Mouse (Mus musculus) heart, adult 18-20 months (tissue): ENCODE data around the gene Gm37240. TPM values are rescaled to one million over a fixed set of nuclear protein-coding genes. Genes with fewer than 3 reads are reported as not detected.

Source experiments
- DNase-seq, 2 experiments: peaks; one replicate each; pipeline ENCODE4 v3.0.0; 2021 to 2022; ENCODE audit warnings: mixed read lengths in 1 of 2
- total RNA-seq, 2 experiments: library from RNA; stranded (reverse); gene quantifications; 2 replicates each; pipeline ENCODE4 v1.2.3; 2021

Gene Gm37240
- total RNA-seq, 2 experiments from 2014 or later = 30.0 to 39.3 TPM

- no peak for DNase-seq
Measured at GRCm38 (mm10) chr3:84949387-84949786, 937.9 kb downstream of the Gm37240 start.

GRCm38 (mm10) chr3:84946381-84946780 lies 940.9 kb downstream of the Gm37240 start:
- no peak for DNase-seq

GRCm38 (mm10) chr3:84944933-84945332 lies 942.4 kb downstream of the Gm37240 start:
- no peak for DNase-seq

GRCm38 (mm10) chr3:84937360-84938355 lies 949.7 kb downstream of the Gm37240 start:
- DNase-seq = no peak

- no peak for DNase-seq
Measured at GRCm38 (mm10) chr3:84936956-84937355, 950.4 kb downstream of the Gm37240 start.

GRCm38 (mm10) chr3:84936252-84936651 lies 951.1 kb downstream of the Gm37240 start:
- no peak for DNase-seq

GRCm38 (mm10) chr3:84935729-84936128 lies 951.6 kb downstream of the Gm37240 start:
- DNase-seq = no peak

GRCm38 (mm10) chr3:84930683-84931082 lies 956.6 kb downstream of the Gm37240 start:
- no peak for DNase-seq

- DNase-seq = peak; percentile 68 to 74
Measured at GRCm38 (mm10) chr3:84929171-84929570, 958.1 kb downstream of the Gm37240 start.

- no peak for DNase-seq
Measured at GRCm38 (mm10) chr3:84927901-84928300, 959.4 kb downstream of the Gm37240 start.

GRCm38 (mm10) chr3:84927168-84927794 lies 960.0 kb downstream of the Gm37240 start:
- no peak for DNase-seq

- peak in 1 of 2 experiments; percentile 34 for DNase-seq
Measured at GRCm38 (mm10) chr3:84926140-84926539, 961.2 kb downstream of the Gm37240 start.

GRCm38 (mm10) chr3:84925229-84925628 lies 962.1 kb downstream of the Gm37240 start:
- peak; percentile 31 to 41 for DNase-seq

GRCm38 (mm10) chr3:84923670-84924069 lies 963.6 kb downstream of the Gm37240 start:
- DNase-seq = no peak

GRCm38 (mm10) chr3:84923256-84923655 lies 964.1 kb downstream of the Gm37240 start:
- no peak for DNase-seq

GRCm38 (mm10) chr3:84921704-84922420 lies 965.5 kb downstream of the Gm37240 start:
- DNase-seq = peak; percentile 33 to 68

GRCm38 (mm10) chr3:84917903-84918679 lies 969.2 kb downstream of the Gm37240 start:
- DNase-seq = no peak

GRCm38 (mm10) chr3:84914284-84914683 lies 973.0 kb downstream of the Gm37240 start:
- DNase-seq = no peak

- peak in 1 of 2 experiments; percentile 60 for DNase-seq
Measured at GRCm38 (mm10) chr3:84906528-84906927, 980.8 kb downstream of the Gm37240 start.

GRCm38 (mm10) chr3:84897952-84898351 lies 989.4 kb downstream of the Gm37240 start:
- no peak for DNase-seq

- peak; percentile 36 to 40 for DNase-seq
Measured at GRCm38 (mm10) chr3:84890983-84891382, 996.3 kb downstream of the Gm37240 start.

- DNase-seq = peak; percentile 32 to 36
Measured at GRCm38 (mm10) chr3:84889648-84890047, 997.7 kb downstream of the Gm37240 start.
